Mouse (Mus musculus) olfactory bulb, adult 2 months (tissue): ENCODE results near the gene Naa38.

Source experiments
- CTCF ChIP-seq: fragments of 200-500 bp; IDR thresholded peaks from 2 replicates; pipeline ENCODE4 v1.5.1; 2012; ENCODE audit warnings: low read depth, mild to moderate bottlenecking, low read length, moderate library complexity; ENCODE audit not compliant: insufficient read depth
- POLR2A ChIP-seq: fragments of 200-500 bp; IDR thresholded peaks from 2 replicates; pipeline ENCODE4 v1.6.1; 2012; ENCODE audit warnings: mild to moderate bottlenecking, low read depth, low read length, moderate library complexity; ENCODE audit not compliant: insufficient read depth

GRCm38 (mm10) chr11:69407724-69408004 lies 12.4 kb downstream of the Naa38 start:
- TF ChIP-seq POLR2A (no peak), CTCF (no peak)
